Mouse (Mus musculus) testis, adult 2 months (tissue): Measurements from ENCODE around the gene Ippk. TPM values are rescaled to one million over a fixed set of nuclear protein-coding genes. Genes with fewer than 3 reads are reported as not detected.

Source experiments
- H3K27ac ChIP-seq: fragments of 200-500 bp; 2 replicates; pipeline ENCODE4 v1.5.1; 2012; ENCODE audit warnings: low read depth, low read length; ENCODE audit not compliant: control insufficient read depth, insufficient read depth
- H3K27me3 ChIP-seq: fragments of 200-500 bp; 2 replicates; pipeline ENCODE4 v1.6.1; 2012; ENCODE audit warnings: mild to moderate bottlenecking, low read length, moderate library complexity; ENCODE audit not compliant: control insufficient read depth, insufficient read depth
- H3K36me3 ChIP-seq: fragments of 200-500 bp; 2 replicates; pipeline ENCODE4 v1.6.1; 2012; ENCODE audit warnings: mild to moderate bottlenecking, low read length; ENCODE audit not compliant: control insufficient read depth, insufficient read depth
- H3K4me1 ChIP-seq: fragments of 200-500 bp; 2 replicates; pipeline ENCODE4 v1.6.1; 2012; ENCODE audit warnings: low read length; ENCODE audit not compliant: control insufficient read depth, insufficient read depth
- H3K4me3 ChIP-seq: fragments of 200-500 bp; 2 replicates; pipeline ENCODE4 v1.5.1; 2012; ENCODE audit warnings: low read depth, mild to moderate bottlenecking, low read length, moderate library complexity, mixed read lengths; ENCODE audit not compliant: control insufficient read depth
- CTCF ChIP-seq: fragments of 200-500 bp; IDR thresholded peaks from 2 replicates; pipeline ENCODE4 v1.5.1; 2012; ENCODE audit warnings: low read depth, mild to moderate bottlenecking, inconsistent platforms, low read length, moderate library complexity; ENCODE audit not compliant: control insufficient read depth, insufficient read depth, insufficient replicate concordance
- POLR2A ChIP-seq: fragments of 200-500 bp; IDR thresholded peaks from 2 replicates; pipeline ENCODE4 v1.6.1; 2012; ENCODE audit warnings: low read depth, mild to moderate bottlenecking, inconsistent platforms, low read length, moderate library complexity; ENCODE audit not compliant: control insufficient read depth
- polyA plus RNA-seq: library from polyadenylated mRNA; depleted of rRNA; stranded (reverse); fragments of >200 nt; gene quantifications from 2 replicates; pipeline ENCODE4 v1.2.3, GENCODE M21; 2012

The Ippk gene
- polyA plus RNA-seq, 1 experiment = 11.6 TPM

- no peak overlapping the region for H3K27ac ChIP-seq
- peaks cover 3% of the 10 kb centered on the region for H3K4me1 ChIP-seq
These were observed 20.9 kb upstream of the Ippk start for GRCm38 (mm10) chr13:49400139-49400538.

GRCm38 (mm10) chr13:49402628-49403027 is 18.4 kb upstream of the Ippk start:
- Histone ChIP-seq H3K27me3 (no peaks in the 10 kb centered on the region), H3K4me1 (peaks cover 3% of the 10 kb centered on the region), H3K4me3 (no peak overlapping the region), H3K27ac (no peak overlapping the region), H3K36me3 (no peaks in the 10 kb centered on the region)
- TF ChIP-seq CTCF (no peak), POLR2A (no peak)

More at GRCm38 (mm10) chr13:49400139-49400538, 20.9 kb upstream of the Ippk start:
- TF ChIP-seq CTCF = no peak; the same call in 1 of the 2 replicates
- no peak for TF ChIP-seq POLR2A
- Histone ChIP-seq H3K36me3 (no peaks in the 10 kb centered on the region), H3K4me3 (no peak overlapping the region; the same call in 1 of the 2 replicates), H3K27me3 (no peaks in the 10 kb centered on the region)

GRCm38 (mm10) chr13:49407795-49408194 is 13.3 kb upstream of the Ippk start:
- Histone ChIP-seq H3K27ac (no peak overlapping the region), H3K4me1 (no peaks in the 10 kb centered on the region), H3K36me3 (no peaks in the 10 kb centered on the region), H3K27me3 (no peaks in the 10 kb centered on the region), H3K4me3 (no peak overlapping the region)
- TF ChIP-seq POLR2A (no peak), CTCF (no peak)

- H3K27ac ChIP-seq = peak overlapping the region; percentile 83
- no peak for TF ChIP-seq CTCF
- TF ChIP-seq POLR2A = no peak
- H3K4me3 ChIP-seq = peak overlapping the region; percentile 95
- H3K27me3 ChIP-seq = no peaks in the 10 kb centered on the region
- no peaks in the 10 kb centered on the region for H3K36me3 ChIP-seq
- peaks cover 13% of the 10 kb centered on the region for H3K4me1 ChIP-seq
These were observed 513 bp downstream of the Ippk start for GRCm38 (mm10) chr13:49421606-49421917.

- Histone ChIP-seq H3K27ac (no peak overlapping the region; the same call in 1 of the 2 replicates), H3K4me3 (peak overlapping the region; percentile 95), H3K27me3 (no peaks in the 10 kb centered on the region), H3K36me3 (no peaks in the 10 kb centered on the region), H3K4me1 (peaks cover 14% of the 10 kb centered on the region)
- no peak for TF ChIP-seq POLR2A
These were observed 910 bp downstream of the Ippk start for GRCm38 (mm10) chr13:49421959-49422358.

- peaks cover 16% of the 10 kb centered on the region for H3K4me1 ChIP-seq
- TF ChIP-seq POLR2A (no peak), CTCF (no peak)
- H3K36me3 ChIP-seq = peaks cover 1% of the 10 kb centered on the region; the same call in 1 of the 2 replicates
- no peak overlapping the region for H3K4me3 ChIP-seq
- no peak overlapping the region; the same call in 1 of the 2 replicates for H3K27ac ChIP-seq
- no peaks in the 10 kb centered on the region for H3K27me3 ChIP-seq
These were observed 5.7 kb downstream of the Ippk start for GRCm38 (mm10) chr13:49426736-49427135.

GRCm38 (mm10) chr13:49428042-49428675 is 7.1 kb downstream of the Ippk start:
- TF ChIP-seq POLR2A = no peak
- TF ChIP-seq CTCF = no peak
- Histone ChIP-seq H3K36me3 (peaks cover 1% of the 10 kb centered on the region; the same call in 1 of the 2 replicates), H3K4me3 (no peak overlapping the region), H3K27me3 (no peaks in the 10 kb centered on the region), H3K27ac (no peak overlapping the region), H3K4me1 (peaks cover 5% of the 10 kb centered on the region)

GRCm38 (mm10) chr13:49430529-49430928 is 9.5 kb downstream of the Ippk start:
- H3K4me1 ChIP-seq = peaks cover 5% of the 10 kb centered on the region
- H3K36me3 ChIP-seq = peaks cover 1% of the 10 kb centered on the region; the same call in 1 of the 2 replicates
- H3K4me3 ChIP-seq = no peak overlapping the region
- no peak overlapping the region for H3K27ac ChIP-seq
- TF ChIP-seq POLR2A = no peak
- no peak for TF ChIP-seq CTCF
- no peaks in the 10 kb centered on the region for H3K27me3 ChIP-seq
